Mouse (Mus musculus): Measurements from ENCODE around the gene Fkbp15.

Fkbp15 gene

GRCm38 (mm10) chr4:62372410-62372809, 12.1 kb upstream of the Fkbp15 start:
- DNase-seq (ENCODE audit: low read depth): no peak

- DNase-seq (ENCODE audit: low read depth): no peak
Measured at GRCm38 (mm10) chr4:62369091-62369490, 8.7 kb upstream of the Fkbp15 start.

- no peak for DNase-seq (ENCODE audit: low read depth)
Measured at GRCm38 (mm10) chr4:62367586-62367985, 7.2 kb upstream of the Fkbp15 start.

- no peak for DNase-seq (ENCODE audit: low read depth)
Measured at GRCm38 (mm10) chr4:62366291-62366690, 5.9 kb upstream of the Fkbp15 start.

GRCm38 (mm10) chr4:62364299-62364698, 4.0 kb upstream of the Fkbp15 start:
- DNase-seq (ENCODE audit: low read depth): no peak

GRCm38 (mm10) chr4:62362437-62362836, 2.1 kb upstream of the Fkbp15 start:
- DNase-seq (ENCODE audit: low read depth): no peak

GRCm38 (mm10) chr4:62361997-62362396, 1.6 kb upstream of the Fkbp15 start:
- DNase-seq (ENCODE audit: low read depth): no peak

- no peak for DNase-seq (ENCODE audit: low read depth)
Measured at GRCm38 (mm10) chr4:62361571-62361970, 1.2 kb upstream of the Fkbp15 start.

GRCm38 (mm10) chr4:62360805-62361455, 582 bp upstream of the Fkbp15 start:
- DNase-seq (ENCODE audit: low read depth): no peak

- no peak for DNase-seq (ENCODE audit: low read depth)
Measured at GRCm38 (mm10) chr4:62359256-62359775, 1.0 kb downstream of the Fkbp15 start.

GRCm38 (mm10) chr4:62357631-62358148, 2.7 kb downstream of the Fkbp15 start:
- no peak for DNase-seq (ENCODE audit: low read depth)

- DNase-seq (ENCODE audit: low read depth): no peak
Measured at GRCm38 (mm10) chr4:62349371-62349770, 11.0 kb downstream of the Fkbp15 start.

- DNase-seq (ENCODE audit: low read depth): no peak
Measured at GRCm38 (mm10) chr4:62348329-62348705, 12.0 kb downstream of the Fkbp15 start.

- no peak for DNase-seq (ENCODE audit: low read depth)
Measured at GRCm38 (mm10) chr4:62347605-62348328, 12.6 kb downstream of the Fkbp15 start.

GRCm38 (mm10) chr4:62345827-62346226, 14.5 kb downstream of the Fkbp15 start:
- no peak for DNase-seq (ENCODE audit: low read depth)

GRCm38 (mm10) chr4:62344000-62344399, 16.3 kb downstream of the Fkbp15 start:
- no peak for DNase-seq (ENCODE audit: low read depth)

GRCm38 (mm10) chr4:62338536-62338935, 21.8 kb downstream of the Fkbp15 start:
- no peak for DNase-seq (ENCODE audit: low read depth)

- DNase-seq (ENCODE audit: low read depth): no peak
Measured at GRCm38 (mm10) chr4:62331977-62332376, 28.4 kb downstream of the Fkbp15 start.

- DNase-seq (ENCODE audit: low read depth): no peak
Measured at GRCm38 (mm10) chr4:62328941-62329660, 31.2 kb downstream of the Fkbp15 start.

- DNase-seq (ENCODE audit: low read depth): no peak
Measured at GRCm38 (mm10) chr4:62326111-62326510, 34.2 kb downstream of the Fkbp15 start.

GRCm38 (mm10) chr4:62322684-62323083, 37.7 kb downstream of the Fkbp15 start:
- peak; percentile 20 for DNase-seq (ENCODE audit: low read depth)

- no peak for DNase-seq (ENCODE audit: low read depth)
Measured at GRCm38 (mm10) chr4:62318294-62318693, 42.1 kb downstream of the Fkbp15 start.

GRCm38 (mm10) chr4:62316456-62316855, 43.9 kb downstream of the Fkbp15 start:
- peak; percentile 13 for DNase-seq (ENCODE audit: low read depth)
